Mouse (Mus musculus) ovary, postnatal 10 days (tissue): ENCODE data around the gene Siglec1.
"Not testable (repeated sequence)": the region's sequence is repeated elsewhere in the genome, so short reads cannot be mapped to it uniquely, and the experiment has no call there.

Experiments used
- DNase-seq: peaks from one replicate; pipeline ENCODE4 v3.0.0; 2022; ENCODE audit warnings: low spot score

The Siglec1 gene

DNA sequence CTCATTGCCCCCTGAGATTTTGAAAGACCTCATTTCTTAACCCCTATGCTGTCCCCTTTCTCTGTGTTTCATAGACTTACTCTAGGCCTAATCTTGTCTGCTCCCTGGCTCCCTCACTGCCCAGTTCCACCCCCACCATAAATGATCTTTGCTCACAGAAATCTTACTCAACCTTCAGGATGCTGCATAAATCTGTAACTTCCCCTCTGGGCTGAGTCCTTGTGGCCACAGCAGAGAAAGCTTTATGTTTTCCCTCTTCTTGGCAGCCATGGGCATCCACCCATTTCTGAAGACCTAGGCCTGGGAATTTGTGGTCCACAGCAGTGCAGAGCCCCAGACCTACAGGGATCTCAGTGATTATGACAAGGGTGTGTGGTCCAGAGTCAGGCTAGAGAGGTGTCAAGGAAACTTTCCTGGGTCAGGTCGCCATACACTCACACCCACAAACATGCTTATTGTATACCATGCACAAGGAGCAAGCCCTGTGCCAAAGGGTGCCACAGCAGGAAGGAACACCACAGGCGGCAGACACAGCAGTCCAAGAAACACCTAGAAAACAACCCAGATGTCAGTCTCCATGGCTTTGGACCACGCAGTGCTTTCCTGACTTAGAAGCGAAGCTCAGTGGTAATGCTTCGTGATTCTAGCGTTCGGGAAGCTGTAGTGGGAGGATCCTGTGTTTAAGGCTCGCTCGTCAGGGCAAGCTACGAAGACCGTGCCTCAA is at the start of gene Siglec1:
Gene Siglec1, minus strand, starts transcription at position 99 of the 724 bp plus-strand sequence.
- no peak for DNase-seq

DNA sequence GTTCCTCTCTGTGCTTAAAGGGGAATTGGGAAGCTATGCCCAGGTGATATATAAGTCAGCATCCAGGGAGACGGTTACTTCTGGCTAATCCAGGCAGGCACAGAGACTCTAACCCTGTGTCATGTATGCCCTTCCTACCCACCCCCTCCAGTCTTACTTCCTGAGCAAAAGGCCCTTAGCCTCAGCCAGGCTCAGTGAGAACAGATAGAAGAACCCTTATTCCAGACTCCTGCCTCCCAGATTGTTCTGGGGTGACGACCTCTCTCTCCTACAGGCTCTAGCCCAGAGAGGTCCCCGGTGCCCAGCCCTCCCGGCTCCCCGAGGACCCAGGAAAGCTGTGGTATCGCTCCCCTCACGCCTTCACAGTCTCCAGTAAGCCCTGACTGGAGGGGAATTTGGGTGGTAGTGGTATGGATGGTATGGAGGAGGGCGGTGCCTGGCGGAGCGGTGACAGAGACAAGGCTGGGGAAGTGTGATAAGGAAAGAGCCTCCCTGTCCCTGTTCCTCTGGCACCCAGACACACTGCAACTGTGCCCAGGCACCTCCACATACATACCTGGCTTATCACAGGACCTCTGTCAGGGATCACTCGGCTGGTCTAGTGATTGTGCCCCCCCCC is 49.1 kb upstream of the Siglec1 start:
- DNase-seq: no peak

DNA sequence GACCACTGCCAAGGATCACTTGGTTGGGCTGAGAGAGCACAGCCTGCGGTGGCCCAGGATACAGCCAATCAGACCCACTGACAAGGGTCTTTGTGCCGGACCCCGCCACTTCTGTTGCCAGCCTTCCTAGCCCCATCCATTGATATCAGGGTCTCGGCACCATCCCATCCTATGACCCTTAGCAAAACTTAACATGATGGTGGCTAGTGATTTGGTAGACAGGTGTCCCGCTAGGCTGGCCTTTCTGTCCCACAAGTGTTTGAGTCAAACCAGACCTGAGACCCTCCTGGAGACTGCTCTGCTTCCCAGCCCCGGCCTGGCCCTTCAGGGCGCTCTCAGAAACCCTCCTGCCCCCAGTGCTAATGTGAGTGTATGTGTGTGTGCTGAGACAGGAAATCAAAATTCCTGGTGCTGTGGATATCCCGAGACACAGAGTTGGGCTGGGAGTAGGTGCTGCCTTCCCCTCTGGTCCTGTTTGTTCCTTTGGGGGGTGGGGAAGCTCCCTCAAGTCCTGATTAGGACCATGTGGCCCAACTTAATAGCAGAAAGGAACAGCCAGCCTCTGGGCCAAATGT is 48.3 kb upstream of the Siglec1 start:
- no peak for DNase-seq

DNA sequence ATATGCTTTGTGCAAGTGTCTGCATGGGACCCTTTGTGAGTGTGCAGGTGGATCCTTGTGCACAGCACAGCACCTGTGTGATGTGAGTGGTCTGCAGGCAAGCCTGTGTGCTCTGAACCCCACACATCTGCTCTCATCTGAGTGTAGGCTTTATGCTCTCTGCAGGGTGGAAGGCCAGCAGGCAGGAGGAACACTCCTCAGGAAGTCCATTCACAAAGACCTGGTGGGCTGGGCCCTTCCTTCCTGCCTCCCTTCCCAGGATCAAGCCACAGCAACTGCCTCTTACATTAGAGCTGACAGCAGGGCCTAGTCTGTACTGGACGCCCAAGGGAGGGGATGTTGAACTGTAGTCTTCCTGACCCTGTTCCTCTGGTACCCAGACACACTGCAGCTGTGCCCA is 47.8 kb upstream of the Siglec1 start:
- no peak for DNase-seq

DNA sequence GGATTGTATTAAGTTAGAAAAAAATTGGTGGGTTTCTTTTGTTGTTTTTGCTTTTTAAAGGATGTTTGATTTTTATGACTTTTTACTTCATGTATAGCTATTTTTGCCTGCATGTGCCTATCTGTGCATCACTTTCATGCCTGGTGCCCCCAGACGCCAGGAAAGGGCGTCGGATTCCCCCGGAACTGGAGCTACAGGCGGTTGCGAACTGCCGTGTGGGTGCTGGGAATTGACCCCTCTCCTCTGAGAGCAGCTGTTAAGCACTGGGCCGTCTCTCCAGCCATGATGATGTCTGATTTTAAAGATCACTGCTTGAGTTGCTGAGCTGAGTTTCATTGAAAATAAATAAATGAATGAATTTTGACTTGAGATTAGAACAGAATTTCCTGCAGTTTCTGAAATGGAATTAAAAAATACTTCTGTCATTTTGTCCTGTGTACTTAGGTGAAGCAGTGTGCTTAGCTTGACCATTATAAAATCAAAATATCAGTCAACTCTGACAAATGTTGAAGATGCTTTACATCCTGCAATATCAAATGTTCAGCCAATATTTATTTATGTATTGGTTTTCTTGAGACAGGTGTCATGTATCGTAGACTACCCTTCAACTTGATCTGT is 46.5 kb upstream of the Siglec1 start, which contains the start of gene Gm11037:
Gene Gm11037, plus strand, starts transcription at position 568 of the 618 bp plus-strand sequence.
- DNase-seq: no peak

DNA sequence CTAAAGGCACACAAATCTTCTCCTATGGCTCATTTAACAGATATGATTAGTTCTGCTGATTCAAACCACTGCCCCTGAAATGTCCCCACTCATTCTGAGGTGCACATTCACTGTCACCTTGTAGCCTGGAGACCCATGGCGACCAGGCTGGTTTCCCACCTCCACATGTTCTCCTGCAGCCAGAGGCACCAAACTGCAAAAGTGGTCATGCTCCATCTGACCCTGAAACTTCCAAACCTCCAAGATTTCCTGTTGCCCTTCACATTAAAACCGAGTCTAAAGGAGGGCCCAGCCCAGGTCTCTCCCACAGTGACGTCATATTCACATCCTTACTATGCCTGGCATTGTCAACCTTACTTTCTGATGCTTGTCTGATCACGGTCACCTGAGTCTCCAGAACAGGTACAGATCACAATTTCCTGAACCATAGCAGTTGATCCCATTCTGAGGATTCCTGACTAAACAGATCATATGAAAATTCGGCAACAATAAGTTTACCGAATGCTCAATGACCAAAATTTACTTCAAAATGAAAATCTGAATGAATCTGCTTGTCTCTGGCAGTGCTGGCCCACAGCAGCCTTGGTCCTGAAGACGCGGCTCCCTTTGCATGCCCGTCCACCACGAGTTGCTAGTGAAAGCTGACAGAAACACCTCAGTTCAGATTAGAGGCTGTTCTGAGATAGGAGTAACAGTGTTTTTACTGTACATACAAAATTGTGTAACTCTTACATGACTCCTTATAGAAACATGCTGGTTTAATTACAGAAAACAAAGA is 45.7 kb upstream of the Siglec1 start:
- DNase-seq: no peak

DNA sequence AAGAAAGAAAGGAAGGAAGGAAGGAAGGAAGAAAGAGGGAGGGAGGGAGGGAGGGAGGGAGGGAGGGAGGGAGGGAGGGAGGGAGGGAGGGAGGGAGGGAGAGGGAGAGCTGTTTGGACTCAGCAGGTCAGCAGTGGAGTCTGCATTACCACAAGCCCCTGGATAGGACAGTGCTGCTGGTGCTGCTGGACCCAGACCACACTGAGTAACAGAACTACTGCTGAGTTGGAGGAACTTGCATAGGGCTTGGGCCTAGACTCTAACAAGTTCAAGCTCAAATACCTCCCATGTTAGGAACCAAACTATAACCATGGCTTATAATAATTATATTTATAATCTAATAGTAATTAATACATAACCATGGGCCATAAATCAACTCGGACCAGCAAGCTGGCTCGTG is 44.3 kb upstream of the Siglec1 start:
- no peak for DNase-seq

DNA sequence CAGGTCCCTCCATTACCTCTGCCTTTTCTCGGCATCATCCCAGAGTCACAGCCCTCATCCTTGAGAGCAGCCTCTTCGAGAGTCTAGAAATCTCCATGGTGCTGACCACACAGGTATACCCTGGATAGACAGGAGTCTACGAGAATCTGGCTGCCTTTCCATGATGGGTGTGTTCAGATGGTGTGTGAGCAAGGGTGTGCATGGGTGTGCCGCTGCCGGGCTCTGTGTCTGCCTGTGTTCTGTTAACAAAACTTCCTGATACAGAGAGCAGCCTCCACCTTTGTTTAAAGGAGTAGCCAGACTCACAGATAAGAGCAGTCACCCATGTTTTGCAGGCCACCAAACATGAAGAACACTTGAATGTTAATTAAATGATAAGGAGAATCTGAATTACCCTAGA is 43.3 kb upstream of the Siglec1 start:
- DNase-seq: no peak

DNA sequence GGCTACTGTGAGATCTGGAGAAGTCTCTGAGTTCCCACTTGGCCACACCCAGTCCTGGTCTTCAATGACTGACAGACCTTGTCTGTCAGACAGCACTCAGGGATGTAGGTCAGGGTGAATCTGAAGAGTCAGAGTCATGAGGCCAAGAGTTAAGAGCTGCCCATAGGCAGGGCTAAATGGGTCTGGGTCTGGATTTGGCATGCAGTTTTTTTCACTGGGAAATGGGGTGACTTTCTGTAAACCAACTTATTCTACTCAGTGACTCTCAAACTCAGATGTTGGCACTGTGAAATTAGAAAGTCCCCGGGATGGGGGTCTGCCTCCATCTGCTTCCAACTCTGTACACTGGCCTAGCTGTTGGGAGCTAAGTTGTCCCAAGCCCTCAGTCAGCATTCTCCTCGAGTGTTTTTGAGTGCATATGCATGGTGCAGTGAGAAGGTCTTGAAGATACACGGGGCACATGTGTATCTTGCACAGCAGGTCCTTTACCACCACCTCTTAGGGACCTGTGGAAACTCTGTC is 42.1 kb upstream of the Siglec1 start:
- no peak for DNase-seq

DNA sequence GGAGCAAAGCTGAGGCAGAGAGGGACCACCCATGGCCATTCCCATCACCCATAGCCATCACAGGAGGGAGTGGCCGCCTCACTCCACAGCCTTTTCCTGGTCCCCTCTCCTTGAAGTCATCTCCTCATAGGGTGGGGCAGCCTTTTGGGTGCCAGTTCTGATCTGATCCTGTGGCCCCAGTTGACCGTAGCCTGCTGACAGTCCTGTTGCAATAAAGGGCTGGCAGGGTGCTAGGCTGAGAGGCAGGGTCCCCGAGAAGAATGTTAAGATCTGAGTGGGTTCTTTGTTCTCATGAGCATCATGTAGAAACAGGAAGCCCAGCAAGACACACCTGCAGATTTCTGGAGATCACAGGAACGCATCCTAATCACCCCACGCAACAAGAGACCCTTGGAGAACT is 41.6 kb upstream of the Siglec1 start:
- no peak for DNase-seq

DNA sequence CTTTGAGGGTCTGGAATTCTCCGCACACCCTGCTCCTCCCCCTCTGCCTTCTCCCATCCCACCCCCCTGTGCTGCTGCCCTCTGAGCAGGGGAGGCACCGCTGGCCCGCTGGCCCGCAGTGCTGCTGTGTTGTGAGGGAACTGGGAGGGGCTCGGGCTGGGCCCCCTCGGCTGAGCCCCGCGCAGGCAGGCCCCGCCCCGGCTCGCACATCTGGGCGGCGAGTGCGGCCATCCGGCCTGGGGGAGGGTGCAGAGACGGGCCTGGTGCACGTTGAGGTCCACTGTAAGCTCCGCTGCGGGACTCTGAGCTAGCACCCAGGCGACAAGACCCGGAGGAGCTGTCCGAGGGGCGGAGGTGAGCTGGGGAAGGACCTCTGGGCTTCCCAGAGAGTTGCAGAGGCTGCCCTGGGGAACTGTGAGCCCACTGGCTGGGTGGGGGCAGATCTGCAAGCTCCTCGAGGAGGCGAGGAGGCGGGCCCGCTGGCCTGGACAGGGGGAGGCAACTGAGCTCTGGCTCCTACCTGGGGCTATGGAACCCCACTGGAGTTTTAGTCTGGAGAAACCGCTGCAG is 40.7 kb upstream of the Siglec1 start, which contains the start of gene Hspa12b:
Gene Hspa12b, plus strand, starts transcription at position 120 of the 570 bp plus-strand sequence.
- peak; percentile 41 for DNase-seq

DNA sequence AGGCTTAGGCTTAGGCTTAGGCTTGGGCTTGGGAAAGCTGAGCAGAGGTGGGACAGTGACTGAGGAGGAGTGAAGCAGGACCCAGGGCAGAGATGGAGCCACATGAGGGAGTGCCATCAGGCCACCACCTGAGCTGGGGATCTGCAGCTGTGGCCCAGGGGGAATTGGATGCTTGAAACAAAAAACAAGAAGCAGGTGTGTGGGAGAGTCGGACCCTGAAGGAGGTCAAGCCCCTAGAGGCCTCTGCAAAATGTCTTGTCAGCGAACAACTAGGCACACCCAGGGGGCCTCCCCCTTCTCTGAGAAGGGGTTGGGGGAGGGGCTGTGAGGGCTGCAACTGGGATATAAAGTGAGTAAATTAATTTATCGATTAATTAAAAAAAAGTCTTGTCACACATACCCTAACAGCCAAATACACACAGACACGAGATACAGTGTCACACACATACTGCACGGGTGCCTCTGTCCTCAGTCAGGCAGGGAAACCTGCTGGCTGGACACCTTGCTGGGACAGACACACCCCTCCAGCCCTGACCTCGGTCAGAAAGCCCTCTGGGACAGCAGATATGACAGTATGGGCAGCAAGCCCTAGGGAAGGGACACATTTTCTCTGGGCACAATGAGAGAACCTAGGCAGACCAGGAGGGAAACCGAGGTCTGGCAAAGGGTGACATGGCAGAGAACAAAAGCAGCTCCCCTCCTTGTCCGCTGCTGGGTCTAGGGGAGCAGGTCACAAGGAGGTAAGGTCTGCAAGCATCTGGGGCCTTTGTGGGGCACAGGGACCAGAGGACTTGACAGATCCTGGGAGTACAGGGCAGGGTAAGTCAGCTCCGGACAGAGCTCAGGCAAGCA is 39.6 kb upstream of the Siglec1 start:
- DNase-seq: no peak

DNA sequence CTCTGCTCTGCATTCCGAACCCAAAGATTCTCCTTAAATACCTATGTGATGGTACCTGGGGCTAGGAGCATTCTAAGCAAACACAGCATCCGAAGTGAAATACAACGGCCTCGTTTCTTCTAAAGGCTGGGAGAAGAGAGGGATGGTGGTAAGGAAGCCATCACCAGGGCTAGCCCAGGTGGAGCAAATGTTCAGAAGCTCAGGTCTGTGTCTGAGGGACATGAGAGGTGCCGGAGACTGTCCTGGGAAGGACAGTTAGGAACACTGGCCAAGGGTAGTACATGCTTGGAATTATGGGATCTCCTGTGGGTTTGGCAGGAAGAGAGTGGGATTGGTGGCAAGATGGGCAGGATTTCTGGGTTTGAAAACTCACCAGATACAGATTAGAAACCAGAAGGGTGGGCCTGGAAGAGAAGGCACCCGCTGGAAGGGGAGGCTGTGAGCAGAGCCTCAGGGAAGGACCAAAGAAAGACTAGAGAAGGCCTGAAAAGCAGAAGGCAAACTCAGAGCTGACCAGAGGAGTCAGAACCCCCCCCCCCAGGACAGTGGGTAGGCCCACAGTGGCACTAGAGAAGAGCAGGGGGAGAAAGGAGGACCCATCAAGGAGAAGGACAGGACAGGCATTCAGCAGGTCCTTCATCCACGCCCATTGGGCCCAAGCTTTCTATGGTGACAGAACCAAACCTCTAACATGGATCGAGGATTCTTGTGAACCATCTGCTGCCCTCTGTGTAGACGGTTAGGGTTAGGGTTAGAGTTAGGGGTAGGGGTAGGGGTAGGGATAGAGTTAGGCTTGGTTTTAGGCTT is 38.8 kb upstream of the Siglec1 start:
- DNase-seq: no peak

DNA sequence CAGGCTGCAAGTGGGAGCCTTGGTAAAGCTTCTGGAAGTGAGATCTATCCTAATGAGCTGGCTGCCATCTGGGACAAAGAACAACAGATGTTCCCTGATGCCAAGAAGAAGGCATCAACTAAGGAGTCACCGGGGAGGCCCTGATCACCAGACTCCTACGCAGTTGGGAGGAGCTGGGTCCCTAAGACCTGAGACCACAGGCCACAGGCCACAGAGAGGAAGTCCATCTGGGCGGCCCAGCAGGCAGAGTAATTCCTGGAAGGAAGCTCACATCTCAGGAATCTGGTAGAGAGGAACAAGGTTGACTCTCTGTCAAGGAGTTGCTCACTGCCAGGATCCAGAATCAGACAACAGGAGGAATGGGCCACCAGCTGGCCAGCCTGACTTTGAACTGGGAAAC is 37.6 kb upstream of the Siglec1 start:
- no peak for DNase-seq

DNA sequence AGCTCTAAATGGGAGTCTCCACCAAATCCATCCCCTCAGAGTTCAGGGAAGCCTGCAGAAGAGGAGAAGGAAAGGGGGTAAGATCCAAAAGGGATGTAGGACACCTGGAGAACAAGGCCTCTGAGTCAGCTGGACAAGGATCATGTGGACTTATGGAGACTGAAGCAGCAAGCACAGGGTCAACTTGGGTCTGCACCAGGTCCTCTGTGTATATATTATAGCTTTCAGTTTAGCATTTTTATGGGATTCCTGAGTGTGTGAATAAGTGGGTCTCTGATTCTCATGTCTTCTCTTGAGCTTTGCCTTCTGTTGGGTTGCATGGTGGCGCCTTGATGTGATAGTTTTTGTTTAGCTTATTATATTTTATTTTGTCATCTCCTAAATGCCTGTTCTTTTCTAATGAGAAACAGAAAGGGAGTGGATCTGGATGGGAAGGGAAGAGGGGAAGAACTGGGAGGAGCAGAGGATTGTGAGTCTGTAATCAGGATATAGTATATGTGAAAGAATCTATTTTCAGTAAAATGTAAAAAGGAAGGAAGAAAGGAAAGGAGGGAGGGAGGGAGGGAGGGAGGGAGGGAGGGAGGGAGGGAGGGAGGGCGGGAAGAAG is 32.5 kb upstream of the Siglec1 start:
- no peak for DNase-seq

DNA sequence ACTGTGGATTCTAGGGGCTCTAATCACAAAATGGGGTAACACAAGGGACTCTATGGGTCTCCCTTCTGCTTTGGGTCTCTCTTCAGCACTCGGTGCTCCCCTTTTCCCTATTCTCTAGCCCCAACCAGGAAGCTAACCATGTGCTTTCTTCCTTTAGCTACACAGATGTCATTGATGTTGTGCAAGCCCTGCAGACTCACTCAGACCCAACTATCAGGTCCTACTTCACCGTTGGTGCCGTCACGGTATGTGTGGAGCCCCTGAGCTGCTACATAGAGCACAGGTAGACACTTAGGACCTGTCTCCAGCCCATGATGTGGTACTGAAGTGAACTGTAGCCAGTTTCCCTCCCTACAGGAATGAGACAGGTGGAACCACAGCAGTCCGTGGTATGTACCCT is 19.4 kb upstream of the Siglec1 start:
- no peak for DNase-seq

DNA sequence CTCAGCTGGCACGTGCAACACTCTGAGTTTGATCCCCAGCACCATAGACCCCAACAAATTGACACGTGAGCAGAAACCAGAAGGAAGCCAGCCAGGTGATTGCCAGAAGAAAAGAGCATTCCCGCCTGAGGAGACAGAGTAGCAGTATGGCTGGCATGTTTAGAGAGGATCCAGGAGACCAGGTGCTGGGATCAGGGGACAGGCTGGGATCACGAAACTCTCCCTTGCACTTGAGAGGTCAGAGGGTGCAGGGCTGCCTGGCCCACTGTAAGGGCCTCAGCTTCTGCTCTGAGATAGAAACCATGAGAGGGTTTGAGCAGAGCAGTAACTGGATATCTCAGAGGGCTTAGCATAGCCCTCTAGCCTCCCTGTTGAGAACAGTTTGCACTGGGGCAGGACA is 18.5 kb upstream of the Siglec1 start:
- DNase-seq: not testable (repeated sequence)

DNA sequence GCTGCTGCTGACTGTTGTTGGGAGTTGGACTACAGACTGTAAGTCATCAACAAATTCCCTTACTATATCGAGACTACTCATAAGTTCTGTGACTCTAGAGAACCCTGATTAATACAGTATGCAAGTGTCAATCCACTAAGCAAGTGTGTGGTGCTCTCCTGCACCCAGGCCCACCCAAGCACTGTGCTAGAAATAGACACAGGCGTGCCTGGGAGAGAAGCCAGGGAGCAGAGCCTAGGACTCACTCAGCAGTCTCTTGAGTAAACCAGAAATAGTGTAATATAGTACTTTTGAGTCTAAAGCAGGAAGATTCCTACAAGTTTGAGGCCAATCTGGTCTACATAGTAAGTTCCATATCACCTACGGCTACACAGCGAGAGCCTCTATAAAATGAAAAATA is 17.5 kb upstream of the Siglec1 start:
- no peak for DNase-seq

DNA sequence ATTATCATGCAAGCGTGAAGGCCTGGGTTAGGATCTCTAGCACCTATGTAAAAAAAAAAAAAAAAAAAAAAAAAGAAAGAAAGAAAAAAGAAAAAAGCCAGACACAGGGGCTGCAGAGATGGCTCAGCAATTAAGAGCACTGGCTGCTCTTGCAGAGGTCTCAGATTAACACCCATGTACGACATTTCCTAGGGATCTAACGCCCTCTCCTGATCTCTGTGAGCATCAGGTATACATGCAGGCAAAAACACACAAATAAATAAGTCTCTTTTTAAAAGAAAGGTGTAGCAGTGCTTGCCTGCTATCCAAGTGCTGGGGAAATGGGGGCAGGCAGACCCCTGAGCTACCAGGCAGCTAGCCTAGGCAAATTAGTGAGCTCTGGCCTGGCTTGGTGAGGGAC is 15.0 kb upstream of the Siglec1 start:
- DNase-seq: no peak
